Mouse (Mus musculus): Measurements from ENCODE around the gene Erfe. TPM values are rescaled to one million over a fixed set of nuclear protein-coding genes. Genes with fewer than 3 reads are reported as not detected.

The Erfe gene
- polyA plus RNA-seq, 1 experiment from 2014 or later: 2.2 TPM

DNA sequence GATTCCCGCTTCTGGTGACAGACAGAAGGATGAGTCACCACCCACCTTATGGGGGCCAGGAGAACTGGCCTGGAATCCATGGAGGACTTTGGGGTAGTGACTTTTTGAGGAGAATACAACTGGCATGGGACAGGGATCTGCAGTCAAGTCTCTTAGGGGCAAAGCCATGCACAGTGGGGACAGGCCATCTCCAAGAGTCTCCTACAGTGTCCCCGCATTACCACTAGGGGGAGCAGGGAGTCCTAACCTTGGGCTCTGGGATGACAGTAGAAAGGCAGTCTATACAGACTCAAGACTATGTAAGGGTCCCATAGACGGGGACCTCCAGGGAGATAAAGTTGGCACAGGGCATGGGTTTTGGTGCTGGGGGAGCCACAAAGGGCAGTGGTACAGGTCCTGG lies 19.3 kb upstream of the Erfe start:
- H3K4me1 ChIP-seq: peaks cover 16% of the 10 kb centered on the region
- no peaks in the 10 kb centered on the region for H3K9me3 ChIP-seq (replicated peaks)
- no peak overlapping the region for H3K4me3 ChIP-seq (replicated peaks)
- H3K27ac ChIP-seq (replicated peaks): no peak overlapping the region
- 0 out of 2 replicates have a peak, but pooled peaks have one; percentile 32 for ATAC-seq (ENCODE audit: insufficient number of reproducible peaks, low FRiP score, low TSS enrichment, low read depth)
- WGBS: 37% methylated on average over 3 of the region's 3 CpGs
- no peaks in the 10 kb centered on the region for H3K36me3 ChIP-seq
- H3K9ac ChIP-seq: no peak overlapping the region
- no peak overlapping the region for H3K4me2 ChIP-seq (replicated peaks)
- H3K27me3 ChIP-seq: peaks cover 46% of the 10 kb centered on the region

DNA sequence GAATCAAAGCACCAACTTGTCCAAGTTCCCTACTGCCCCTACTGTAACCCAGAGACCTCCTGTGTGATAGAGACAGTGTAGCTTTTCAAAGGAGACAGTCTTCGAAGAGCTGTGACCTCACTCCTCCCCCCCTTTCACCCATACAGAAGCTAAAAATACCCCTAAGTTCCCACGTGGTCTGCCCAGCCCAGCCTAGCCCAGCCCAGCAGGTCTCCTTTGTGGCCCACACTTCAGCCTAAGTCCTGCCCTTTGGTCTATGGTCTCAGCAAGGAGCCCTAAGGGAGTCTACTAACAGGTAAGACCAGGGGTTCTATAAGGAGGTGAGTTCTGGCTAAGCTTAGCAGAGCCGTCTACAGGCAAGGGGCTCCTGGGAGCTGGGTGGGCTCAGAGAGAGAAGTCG lies 15.4 kb upstream of the Erfe start, which contains the start of gene Klhl30:
Klhl30 (plus strand) TSS at position 176 of the 400 bp plus-strand sequence.
- no peak for ATAC-seq (ENCODE audit: insufficient number of reproducible peaks, low FRiP score, low TSS enrichment, low read depth)
- WGBS: 51% methylated on average over 4 of the region's 4 CpGs

DNA sequence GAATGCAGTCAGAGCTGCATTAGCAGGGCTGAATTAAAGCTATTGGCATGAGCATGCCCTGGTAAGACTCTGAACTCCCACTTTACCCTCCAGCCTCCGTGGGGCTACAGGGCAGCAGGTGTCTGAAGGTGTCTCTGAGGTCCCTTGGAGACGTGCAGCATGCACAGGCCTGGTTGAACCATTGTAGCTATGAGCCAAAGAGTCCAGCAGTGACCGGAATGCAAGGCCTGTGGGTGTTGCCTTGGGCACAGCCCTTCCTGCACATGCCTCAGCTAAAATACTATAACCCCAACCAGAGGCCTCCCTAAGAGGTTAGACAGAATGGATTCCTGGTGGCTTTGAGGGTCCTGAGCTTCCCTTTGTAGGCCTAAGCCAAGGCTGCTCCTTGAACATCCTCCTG lies 15.0 kb upstream of the Erfe start:
- no peak overlapping the region for H3K4me2 ChIP-seq (replicated peaks)
- 80% methylated on average over 3 of the region's 3 CpGs for WGBS
- peaks cover 7% of the 10 kb centered on the region for H3K27me3 ChIP-seq
- H3K4me3 ChIP-seq (replicated peaks): no peak overlapping the region
- H3K27ac ChIP-seq (replicated peaks): no peak overlapping the region
- no peaks in the 10 kb centered on the region for H3K9me3 ChIP-seq (replicated peaks)
- H3K4me1 ChIP-seq: no peaks in the 10 kb centered on the region
- no peak overlapping the region for H3K9ac ChIP-seq
- ATAC-seq (ENCODE audit: insufficient number of reproducible peaks, low FRiP score, low TSS enrichment, low read depth): no peak
- H3K36me3 ChIP-seq: no peaks in the 10 kb centered on the region

More for the DNA sequence above, 15.4 kb upstream of the Erfe start, which contains the start of gene Klhl30:
- Histone ChIP-seq H3K4me3 (replicated peaks) (no peak within 1 kb of the TSS), H3K4me2 (replicated peaks) (no peak within 1 kb of the TSS), H3K36me3 (no peaks in the 10 kb centered on the region), H3K4me1 (no peaks in the 10 kb centered on the region), H3K9me3 (replicated peaks) (no peaks in the 10 kb centered on the region), H3K9ac (no peak within 1 kb of the TSS), H3K27me3 (peaks cover 11% of the 10 kb centered on the region), H3K27ac (replicated peaks) (no peak within 1 kb of the TSS)

DNA sequence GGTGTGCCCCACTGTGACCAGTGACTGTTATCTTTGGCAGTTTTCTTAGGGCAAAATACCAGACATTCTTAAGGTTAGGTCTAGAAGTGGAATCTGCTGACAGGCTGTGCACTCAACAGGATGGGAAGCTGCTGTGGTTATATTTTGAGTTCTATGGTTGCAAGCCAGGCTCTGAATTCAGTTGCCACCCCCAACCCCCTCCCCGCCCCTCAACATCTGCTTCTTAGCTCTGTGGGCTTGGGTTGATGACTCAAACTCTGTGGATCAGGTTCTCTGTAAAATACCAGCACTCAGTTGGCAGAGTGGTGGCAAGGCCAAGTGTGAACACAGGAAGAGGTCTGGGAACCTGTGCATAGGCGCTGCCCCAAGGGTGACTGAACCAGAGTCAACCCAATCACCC lies 14.0 kb upstream of the Erfe start:
- no peaks in the 10 kb centered on the region for H3K9me3 ChIP-seq (replicated peaks)

DNA sequence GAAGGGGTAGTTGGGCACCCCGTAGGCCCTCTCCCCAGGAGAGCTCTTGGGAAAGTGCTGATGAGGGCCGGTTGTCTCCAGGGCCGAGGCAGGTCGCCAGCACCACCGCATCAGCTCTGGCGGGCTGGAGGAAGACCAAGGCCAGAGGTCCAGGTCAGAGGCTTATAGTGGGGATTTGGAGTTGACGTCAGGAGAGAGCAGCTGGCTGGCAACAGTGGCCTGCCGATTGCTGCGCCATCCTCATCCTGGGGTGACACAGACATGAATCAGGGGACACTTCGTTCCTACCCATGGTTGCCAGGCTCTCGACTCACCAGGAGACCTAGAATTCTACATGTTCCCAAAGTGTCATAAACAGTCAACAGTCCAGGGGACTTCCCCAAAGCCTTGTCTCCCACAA lies 10.1 kb upstream of the Erfe start:
- no peaks in the 10 kb centered on the region for H3K4me1 ChIP-seq
- no peak overlapping the region for H3K4me3 ChIP-seq (replicated peaks)
- no peak overlapping the region for H3K9ac ChIP-seq
- H3K27me3 ChIP-seq: no peaks in the 10 kb centered on the region
- 81% methylated on average over 11 of the region's 11 CpGs for WGBS
- no peaks in the 10 kb centered on the region for H3K9me3 ChIP-seq (replicated peaks)
- H3K4me2 ChIP-seq (replicated peaks): no peak overlapping the region
- H3K36me3 ChIP-seq: no peaks in the 10 kb centered on the region
- no peak for ATAC-seq (ENCODE audit: insufficient number of reproducible peaks, low FRiP score, low TSS enrichment, low read depth)
- no peak overlapping the region for H3K27ac ChIP-seq (replicated peaks)

More for the DNA sequence above, 14.0 kb upstream of the Erfe start:
- Histone ChIP-seq H3K9ac (no peak overlapping the region), H3K4me2 (replicated peaks) (no peak overlapping the region), H3K27ac (replicated peaks) (no peak overlapping the region), H3K4me1 (no peaks in the 10 kb centered on the region), H3K4me3 (replicated peaks) (no peak overlapping the region), H3K36me3 (no peaks in the 10 kb centered on the region), H3K27me3 (no peaks in the 10 kb centered on the region)
- no peak for ATAC-seq (ENCODE audit: insufficient number of reproducible peaks, low FRiP score, low TSS enrichment, low read depth)
- 86% methylated on average over 2 of the region's 2 CpGs for WGBS

DNA sequence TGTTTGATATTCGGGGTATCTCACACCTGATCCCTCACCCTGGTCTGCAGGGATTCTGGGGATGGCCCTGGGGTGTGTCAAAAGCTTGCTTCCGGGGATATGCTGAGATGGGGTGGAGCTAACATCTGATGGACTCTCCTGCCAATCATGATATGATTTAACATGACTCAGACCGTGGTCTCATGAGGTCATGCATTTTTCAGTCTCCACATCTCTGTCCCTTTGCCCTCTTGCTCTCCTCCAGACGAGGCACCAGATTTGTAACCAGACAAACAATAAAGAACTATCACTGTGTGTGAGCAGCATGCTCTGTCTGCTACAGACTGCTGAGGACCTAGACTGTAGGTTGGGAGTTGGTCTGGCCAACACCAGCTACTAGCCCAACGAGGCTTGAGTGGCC lies 4.1 kb upstream of the Erfe start:
- Histone ChIP-seq H3K4me1 (peaks cover 15% of the 10 kb centered on the region), H3K27me3 (no peaks in the 10 kb centered on the region), H3K9ac (no peak overlapping the region), H3K9me3 (replicated peaks) (no peaks in the 10 kb centered on the region), H3K27ac (replicated peaks) (no peak overlapping the region), H3K36me3 (no peaks in the 10 kb centered on the region), H3K4me2 (replicated peaks) (no peak overlapping the region), H3K4me3 (replicated peaks) (no peak overlapping the region)
- WGBS: 75% methylated on average over 5 of the region's 5 CpGs
- ATAC-seq (ENCODE audit: insufficient number of reproducible peaks, low FRiP score, low TSS enrichment, low read depth): no peak

DNA sequence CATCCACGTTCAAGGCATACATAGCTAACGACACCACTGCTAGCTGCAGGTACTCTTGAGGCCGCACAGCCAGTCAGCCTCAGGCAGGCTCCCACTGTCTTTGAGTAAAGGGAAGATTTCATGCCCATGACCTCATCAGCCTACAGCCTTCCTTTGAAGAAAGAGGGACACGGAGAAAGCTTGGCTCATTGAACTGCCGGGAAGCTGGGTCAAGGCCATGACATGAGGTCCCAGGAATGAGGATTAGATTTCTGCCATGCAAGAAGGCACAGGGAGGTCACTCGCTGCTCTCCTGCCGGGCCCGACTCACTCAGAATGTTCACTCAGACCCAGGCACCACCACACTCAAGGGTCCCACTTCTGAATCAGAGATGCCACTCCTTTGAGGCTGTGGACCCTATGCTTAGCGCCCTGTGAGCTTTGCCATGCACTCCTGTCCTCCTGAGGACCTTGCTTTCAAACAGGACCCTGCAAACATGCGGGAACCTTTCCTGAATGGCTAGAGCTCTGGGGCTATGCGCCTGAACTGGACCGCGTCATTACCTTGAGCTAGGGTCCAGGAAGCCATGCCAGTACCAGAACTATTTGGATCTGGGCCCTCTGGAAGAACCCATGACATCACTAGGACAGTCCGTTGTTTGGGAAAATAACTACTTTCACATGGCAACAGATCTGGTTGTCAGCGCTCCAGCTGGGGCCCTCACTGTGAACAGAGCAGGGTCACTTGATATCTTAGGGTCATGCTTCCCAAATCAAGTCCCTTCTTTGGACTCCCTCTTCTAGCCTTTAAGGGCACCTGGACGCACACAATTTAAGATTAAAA lies 1.2 kb upstream of the Erfe start:
- 90% methylated on average over 16 of the region's 16 CpGs for WGBS
- no peak overlapping the region for H3K4me3 ChIP-seq (replicated peaks)
- no peaks in the 10 kb centered on the region for H3K9me3 ChIP-seq (replicated peaks)
- H3K27me3 ChIP-seq: no peaks in the 10 kb centered on the region
- H3K4me2 ChIP-seq (replicated peaks): no peak overlapping the region
- H3K27ac ChIP-seq (replicated peaks): no peak overlapping the region
- no peak overlapping the region for H3K9ac ChIP-seq
- ATAC-seq (ENCODE audit: insufficient number of reproducible peaks, low FRiP score, low TSS enrichment, low read depth): no peak
- H3K36me3 ChIP-seq: 0 out of 2 replicates have a peak, but pooled peaks cover 4% of the 10 kb centered on the region
- H3K4me1 ChIP-seq: peaks cover 15% of the 10 kb centered on the region

DNA sequence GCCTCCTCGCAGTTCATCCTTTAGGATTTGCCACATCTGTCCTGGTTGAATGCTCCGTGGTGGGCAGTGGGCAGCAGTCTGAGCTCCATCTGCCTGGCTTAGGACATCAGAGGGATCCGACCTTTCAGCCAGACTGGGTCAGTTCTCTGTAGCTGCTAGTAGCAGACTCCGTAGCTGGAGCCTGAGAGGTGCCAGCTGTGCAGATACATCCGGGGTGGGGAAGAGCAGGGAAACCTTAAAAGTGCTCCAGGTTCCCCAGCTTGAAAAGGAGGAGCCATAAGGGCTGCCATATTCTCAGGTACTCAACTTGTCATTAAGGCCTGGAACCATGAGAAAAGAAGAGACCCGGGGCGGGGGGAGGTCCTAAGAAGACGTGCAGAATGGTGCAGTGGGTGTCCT lies 415 bp upstream of the Erfe start:
- Histone ChIP-seq H3K9ac (no peak overlapping the region), H3K27ac (replicated peaks) (no peak overlapping the region), H3K4me3 (replicated peaks) (peak overlapping the region; percentile 50), H3K4me2 (replicated peaks) (peak overlapping the region; percentile 98), H3K9me3 (replicated peaks) (no peaks in the 10 kb centered on the region), H3K27me3 (no peaks in the 10 kb centered on the region), H3K4me1 (peaks cover 15% of the 10 kb centered on the region), H3K36me3 (peaks cover 12% of the 10 kb centered on the region; the same call in 1 of the 2 replicates)
- ATAC-seq (ENCODE audit: insufficient number of reproducible peaks, low FRiP score, low TSS enrichment, low read depth): no peak
- 29% methylated on average over 8 of the region's 8 CpGs for WGBS

DNA sequence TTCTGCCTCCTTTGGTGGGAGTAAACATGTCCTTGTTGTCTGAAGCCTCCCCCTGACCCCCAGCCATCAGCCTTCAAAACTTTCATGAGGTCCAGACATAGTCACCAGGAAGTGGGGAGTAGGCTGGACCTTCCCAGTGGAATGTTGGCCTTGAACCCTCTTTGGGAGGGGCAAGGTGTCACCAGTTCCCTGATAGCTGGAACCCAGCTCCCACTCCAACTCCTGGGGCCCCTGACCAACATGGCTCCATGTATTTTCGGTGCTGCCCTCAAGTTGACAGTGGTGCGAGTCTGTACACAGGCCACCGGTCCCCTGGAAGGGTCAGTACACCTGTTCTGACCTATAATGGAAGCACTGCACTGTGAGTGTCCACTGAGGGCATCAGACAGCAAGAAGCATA lies 1.1 kb downstream of the Erfe start:
- H3K4me1 ChIP-seq: peaks cover 15% of the 10 kb centered on the region
- H3K9ac ChIP-seq: no peak overlapping the region
- no peak overlapping the region for H3K4me2 ChIP-seq (replicated peaks)
- no peaks in the 10 kb centered on the region for H3K9me3 ChIP-seq (replicated peaks)
- 93% methylated on average over 3 of the region's 3 CpGs for WGBS
- H3K27me3 ChIP-seq: no peaks in the 10 kb centered on the region
- H3K36me3 ChIP-seq: peaks cover 27% of the 10 kb centered on the region
- H3K4me3 ChIP-seq (replicated peaks): no peak overlapping the region
- no peak overlapping the region for H3K27ac ChIP-seq (replicated peaks)
- ATAC-seq (ENCODE audit: insufficient number of reproducible peaks, low FRiP score, low TSS enrichment, low read depth): no peak

DNA sequence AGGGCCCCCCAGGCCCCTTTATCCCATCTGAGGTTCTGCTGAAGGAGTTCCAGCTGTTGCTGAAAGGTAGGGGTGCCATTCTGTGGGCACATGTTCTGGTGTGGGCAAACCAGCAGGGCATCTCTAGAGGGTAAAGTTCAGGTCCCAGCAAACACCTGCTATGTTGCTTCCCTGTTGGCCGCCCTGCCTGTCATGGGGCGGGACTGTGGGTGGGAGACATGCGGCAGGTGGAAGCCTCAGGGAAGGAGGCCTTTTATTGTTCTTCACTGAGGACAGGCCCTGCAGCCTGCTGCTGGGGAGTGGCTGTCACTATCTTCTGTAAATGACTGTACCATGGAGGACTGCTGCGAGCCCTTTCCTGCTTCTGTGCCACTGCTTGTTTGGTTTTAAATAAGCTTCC lies 3.2 kb downstream of the Erfe start:
- Histone ChIP-seq H3K4me2 (replicated peaks) (no peak overlapping the region), H3K9ac (no peak overlapping the region), H3K9me3 (replicated peaks) (no peaks in the 10 kb centered on the region), H3K36me3 (peaks cover 48% of the 10 kb centered on the region), H3K4me1 (peaks cover 15% of the 10 kb centered on the region), H3K27me3 (no peaks in the 10 kb centered on the region), H3K4me3 (replicated peaks) (no peak overlapping the region), H3K27ac (replicated peaks) (no peak overlapping the region)
- ATAC-seq (ENCODE audit: insufficient number of reproducible peaks, low FRiP score, low TSS enrichment, low read depth): no peak
- 61% methylated on average over 4 of the region's 4 CpGs for WGBS

DNA sequence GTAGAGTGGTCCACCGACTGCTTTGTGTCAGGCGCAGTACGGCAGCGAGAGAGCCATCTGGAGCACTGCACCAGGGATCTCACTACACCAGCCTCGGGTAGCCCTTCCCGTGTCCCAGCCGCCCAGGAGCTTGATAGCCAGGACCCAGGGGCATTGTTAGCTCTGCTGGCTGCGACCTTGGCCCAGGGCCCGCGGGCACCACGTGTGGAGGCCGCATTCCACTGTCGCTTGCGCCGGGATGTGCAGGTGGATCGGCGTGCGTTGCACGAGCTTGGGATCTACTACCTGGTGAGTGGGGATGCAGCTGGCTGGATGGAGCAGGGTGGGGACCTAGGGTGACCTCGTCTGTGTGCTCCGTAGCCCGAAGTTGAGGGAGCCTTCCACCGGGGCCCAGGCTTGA lies 3.8 kb downstream of the Erfe start:
- H3K4me3 ChIP-seq (replicated peaks): no peak overlapping the region
- WGBS: 83% methylated on average over 23 of the region's 23 CpGs
- H3K27ac ChIP-seq (replicated peaks): no peak overlapping the region
- no peak overlapping the region for H3K4me2 ChIP-seq (replicated peaks)
- H3K9ac ChIP-seq: no peak overlapping the region
- H3K9me3 ChIP-seq (replicated peaks): no peaks in the 10 kb centered on the region
- H3K27me3 ChIP-seq: no peaks in the 10 kb centered on the region
- peaks cover 54% of the 10 kb centered on the region for H3K36me3 ChIP-seq
- H3K4me1 ChIP-seq: peaks cover 15% of the 10 kb centered on the region
- ATAC-seq (ENCODE audit: insufficient number of reproducible peaks, low FRiP score, low TSS enrichment, low read depth): no peak

DNA sequence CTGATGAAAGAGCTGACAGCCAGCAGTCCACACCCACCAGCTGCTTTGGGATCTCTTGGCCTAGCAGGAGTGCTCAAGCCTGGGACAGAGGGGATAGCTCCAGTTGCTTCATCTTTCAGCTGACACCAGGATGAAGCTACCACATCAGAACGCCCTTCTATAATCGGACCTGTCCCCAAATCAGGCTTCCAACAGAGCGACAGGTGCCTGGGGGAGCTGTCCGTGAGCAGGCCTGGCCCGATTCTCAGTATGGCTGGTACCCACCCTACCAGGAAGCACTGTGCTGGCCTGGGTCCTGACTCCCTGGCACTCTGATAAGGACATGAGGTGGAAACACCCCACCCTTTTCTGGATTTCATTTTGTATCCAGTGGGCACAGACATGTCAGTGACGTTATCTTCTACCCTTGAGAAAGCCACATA lies 7.2 kb downstream of the Erfe start:
- H3K27ac ChIP-seq (replicated peaks): no peak overlapping the region
- no peak overlapping the region for H3K9ac ChIP-seq
- no peaks in the 10 kb centered on the region for H3K4me1 ChIP-seq
- 84% methylated on average over 6 of the region's 6 CpGs for WGBS
- no peak overlapping the region for H3K4me2 ChIP-seq (replicated peaks)
- no peaks in the 10 kb centered on the region for H3K9me3 ChIP-seq (replicated peaks)
- ATAC-seq (ENCODE audit: insufficient number of reproducible peaks, low FRiP score, low TSS enrichment, low read depth): no peak
- H3K27me3 ChIP-seq: no peaks in the 10 kb centered on the region
- no peak overlapping the region for H3K4me3 ChIP-seq (replicated peaks)
- H3K36me3 ChIP-seq: peaks cover 88% of the 10 kb centered on the region

All from embryonic facial prominence, embryonic 15.5 days (tissue).